Mouse (Mus musculus) right cerebral cortex, postnatal 14 days (tissue): Measurements from ENCODE around the gene Usp25.

Source experiments
- DNase-seq: peaks from one replicate; pipeline ENCODE4 v3.0.0; 2022

Gene Usp25

DNA sequence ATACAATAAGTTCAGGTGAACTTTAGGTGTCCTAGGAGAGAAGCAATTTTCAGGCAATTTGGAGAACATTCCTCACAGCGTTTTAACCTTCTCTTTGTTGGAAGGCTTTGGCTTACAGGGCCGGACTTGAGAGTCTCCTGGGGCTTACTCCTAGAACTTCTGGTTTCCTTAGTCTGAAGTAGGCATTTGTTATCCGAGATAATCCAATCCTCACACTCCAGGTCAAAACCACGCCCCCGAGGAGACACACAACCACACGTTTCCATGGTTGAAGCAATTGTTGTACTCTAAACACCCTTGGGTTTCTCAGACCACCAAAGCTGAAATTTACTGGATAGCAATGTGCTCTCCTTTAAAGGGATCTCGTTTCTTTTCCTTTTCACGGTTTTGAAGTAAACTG lies 136.8 kb downstream of the Usp25 start:
- no peak for DNase-seq

DNA sequence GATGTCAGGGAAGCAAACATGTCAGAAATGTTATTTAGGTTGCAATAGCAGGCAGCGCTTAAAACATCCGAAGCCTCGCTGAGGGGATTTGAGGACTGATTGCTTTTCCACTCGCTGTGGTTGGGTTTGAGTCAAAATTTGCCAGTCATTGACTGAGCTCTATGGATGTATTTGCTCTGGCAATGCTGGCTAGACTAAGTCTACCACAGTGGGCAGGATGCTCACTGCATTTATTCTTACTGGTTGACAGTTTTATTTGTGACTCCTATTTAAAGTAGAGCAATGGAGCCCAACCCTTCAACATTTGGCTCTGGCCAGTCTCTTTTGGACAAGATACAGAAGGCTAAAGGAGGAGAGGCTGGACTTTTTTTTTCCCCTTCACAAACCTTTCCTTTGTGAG lies 137.4 kb downstream of the Usp25 start:
- DNase-seq, result no peak

DNA sequence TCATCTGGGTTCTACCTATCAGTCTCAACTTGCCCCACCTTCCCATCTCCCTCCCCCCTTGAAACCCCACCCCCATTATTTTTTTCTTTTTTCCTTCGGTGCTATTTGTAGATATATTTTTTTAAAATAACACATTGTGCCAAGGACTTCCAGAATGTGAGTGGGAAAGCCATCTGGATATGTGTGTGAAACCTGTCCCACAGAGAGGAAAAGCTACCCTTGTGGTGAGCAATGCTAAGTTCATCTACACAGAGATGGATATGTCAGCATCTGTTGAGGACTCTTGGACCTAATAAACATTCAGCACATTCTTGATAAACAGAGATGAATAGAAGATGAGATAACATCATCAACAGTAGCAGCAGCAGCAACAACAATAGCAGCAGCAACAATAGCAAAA lies 138.8 kb downstream of the Usp25 start:
- DNase-seq, result no peak

DNA sequence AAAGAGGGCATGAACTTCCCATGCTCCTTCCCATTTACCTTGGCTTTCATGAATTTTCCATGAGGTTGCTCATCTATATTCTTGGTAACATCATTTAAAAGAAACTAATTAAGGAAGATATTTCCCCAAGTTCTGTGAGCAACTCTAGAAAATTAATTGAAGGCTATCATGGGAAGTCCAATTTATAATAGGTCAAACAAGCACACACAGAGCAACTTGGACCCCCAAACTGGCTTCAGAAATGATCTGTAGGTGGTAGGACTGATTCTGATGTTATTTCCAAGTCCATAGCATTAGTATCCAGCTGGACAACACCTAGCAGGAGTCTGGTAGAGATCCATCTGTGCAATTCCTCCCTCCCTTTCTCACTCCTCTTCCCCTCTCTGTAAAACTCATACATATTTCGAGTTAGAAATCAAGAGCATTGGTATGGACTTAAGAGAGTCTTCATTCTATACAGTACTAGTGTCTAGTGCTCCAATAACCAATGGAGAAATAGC lies 139.8 kb downstream of the Usp25 start:
- no peak for DNase-seq

DNA sequence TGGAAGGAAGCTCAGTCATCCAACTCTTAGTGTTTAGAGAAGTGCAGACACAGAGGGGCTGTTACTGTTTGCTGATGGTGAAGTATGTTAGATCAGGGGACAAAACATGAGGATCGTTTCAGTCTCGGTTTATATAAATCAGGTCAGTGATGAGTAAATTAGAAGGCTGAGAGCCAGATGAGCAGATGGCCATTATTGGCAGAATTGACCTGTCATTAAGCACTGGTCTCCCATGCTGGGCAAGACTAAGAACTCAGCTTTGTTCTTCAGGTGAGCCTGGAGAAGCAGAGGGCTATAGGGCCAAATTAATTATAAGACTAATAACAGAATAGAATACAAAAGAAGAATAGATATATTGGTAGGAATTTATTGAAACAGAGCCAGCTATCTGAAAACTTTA lies 140.3 kb downstream of the Usp25 start:
- no peak for DNase-seq

DNA sequence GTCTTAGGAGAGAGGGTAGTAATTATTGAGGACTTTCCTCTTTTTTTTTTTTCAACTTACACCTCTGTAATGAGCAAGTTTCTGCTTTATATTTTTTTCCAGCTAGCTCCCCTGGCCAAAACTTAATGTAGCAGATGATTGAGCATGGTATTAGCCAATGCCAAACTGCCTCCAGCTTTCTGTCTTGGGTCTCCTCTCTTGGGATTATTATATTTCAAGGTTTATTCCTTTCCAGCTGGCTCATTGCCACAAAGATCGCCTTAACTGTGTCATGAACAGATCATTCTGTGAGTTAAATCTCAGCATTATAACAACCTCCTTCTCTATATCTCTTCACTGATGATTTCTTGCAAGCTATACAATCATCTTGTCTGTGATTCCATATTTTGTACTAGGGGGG lies 141.3 kb downstream of the Usp25 start:
- no peak for DNase-seq
